Mouse (Mus musculus): Measurements from ENCODE around the gene Zg16.

The Zg16 gene

DNA sequence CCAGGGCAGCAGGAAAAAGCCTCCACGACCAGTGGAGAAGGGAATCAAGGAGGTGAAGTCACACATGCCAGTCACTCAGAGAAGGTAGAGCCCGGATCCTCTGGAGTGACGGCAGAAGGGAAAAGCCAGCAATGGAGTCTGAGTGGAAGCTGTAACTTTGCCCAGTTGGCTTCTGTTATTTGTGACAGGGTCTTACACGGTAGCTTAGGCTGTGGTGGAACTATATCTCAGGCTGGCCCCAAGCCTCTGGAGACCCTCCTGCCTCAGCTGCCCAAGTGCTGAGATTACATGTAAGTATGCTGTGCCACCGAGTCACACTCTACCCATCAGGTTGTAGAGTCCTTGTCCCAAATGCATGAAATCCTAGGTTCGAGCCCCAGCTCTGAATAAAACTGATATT lies 73.7 kb downstream of the Zg16 start:
- ChIA-PET CTCF (interaction anchor here in 2 of 4 experiments (0.6 to 1.1 kb wide), 2 partner anchors 168 to 615 kb away, joined by 4 to 18 read pairs; no protein-coding TSS in a partner anchor), POLR2A (interaction anchor here (0.7 to 13.6 kb wide), 17 partner anchors 7 to 214 kb away, joined by 3 to 280 read pairs (median 6); partner anchors contain the start of genes Maz (in 4 of the 4), Cdiptos (in 1 of the 4), Kif22 (in 1 of the 4) and Prrt2 (in 1 of the 4))

DNA sequence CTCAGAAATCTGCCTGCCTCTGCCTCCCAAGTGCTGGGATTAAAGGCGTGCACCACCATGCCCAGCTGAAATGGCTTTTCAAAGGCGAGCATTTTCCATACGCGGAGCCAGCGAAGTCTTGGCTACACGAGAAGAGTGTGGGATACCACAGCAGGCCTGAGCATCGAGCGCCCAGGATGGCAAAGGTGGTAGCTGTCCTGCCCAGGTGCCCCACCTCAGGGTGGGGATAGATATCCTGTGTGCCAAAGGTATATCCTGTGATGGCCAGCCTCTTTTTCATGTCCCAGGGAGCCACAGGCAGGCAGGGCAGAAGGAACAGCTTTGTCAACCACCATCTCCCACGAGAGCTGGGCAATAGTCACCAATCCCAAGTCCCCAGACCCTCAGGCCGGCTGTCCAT lies 74.3 kb downstream of the Zg16 start:
- CTCF ChIA-PET, result interaction anchor here in 3 of 4 experiments (0.5 to 1.1 kb wide), 3 partner anchors 159 to 615 kb away, joined by 3 to 18 read pairs (median 4); no protein-coding TSS in a partner anchor
- POLR2A ChIA-PET, result interaction anchor here (0.8 to 13.6 kb wide), 16 partner anchors 7 to 213 kb away, joined by 3 to 280 read pairs (median 6); partner anchors contain the start of genes Maz (in 3 of the 4), Cdiptos (in 1 of the 4), Kif22 (in 1 of the 4) and Prrt2 (in 1 of the 4)

DNA sequence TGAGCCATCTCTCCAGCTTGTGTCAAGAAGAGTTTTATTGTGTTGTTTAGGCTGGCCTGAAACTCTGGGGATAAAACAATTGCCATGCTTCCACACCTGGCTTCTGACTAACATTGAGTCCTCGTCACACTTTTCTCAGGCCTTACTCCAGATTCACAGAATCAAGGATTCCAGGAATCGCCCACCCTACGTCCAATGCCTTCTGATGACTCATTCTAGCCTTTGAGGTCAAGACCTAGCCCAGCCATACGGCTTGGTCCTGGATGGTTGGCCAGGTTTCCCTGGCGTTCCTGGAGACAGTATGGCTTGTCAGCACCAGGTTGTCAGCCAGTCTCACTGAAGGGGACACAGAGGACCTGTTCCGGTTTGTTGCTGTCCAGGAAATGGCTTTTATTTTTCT lies 74.8 kb downstream of the Zg16 start:
- CTCF ChIA-PET, result interaction anchor here in 2 of 4 experiments (0.5 to 1.3 kb wide), 3 partner anchors 106 to 169 kb away, joined by 3 to 4 read pairs (median 3); no protein-coding TSS in a partner anchor
- POLR2A ChIA-PET, result interaction anchor here (0.6 to 13.6 kb wide), 14 partner anchors 9 to 1541 kb away, joined by 3 to 280 read pairs (median 6); partner anchors contain the start of genes Maz (in 3 of the 4), Kif22 (in 2 of the 4), Prrt2 (in 2 of the 4) and Cdiptos (in 1 of the 4)

DNA sequence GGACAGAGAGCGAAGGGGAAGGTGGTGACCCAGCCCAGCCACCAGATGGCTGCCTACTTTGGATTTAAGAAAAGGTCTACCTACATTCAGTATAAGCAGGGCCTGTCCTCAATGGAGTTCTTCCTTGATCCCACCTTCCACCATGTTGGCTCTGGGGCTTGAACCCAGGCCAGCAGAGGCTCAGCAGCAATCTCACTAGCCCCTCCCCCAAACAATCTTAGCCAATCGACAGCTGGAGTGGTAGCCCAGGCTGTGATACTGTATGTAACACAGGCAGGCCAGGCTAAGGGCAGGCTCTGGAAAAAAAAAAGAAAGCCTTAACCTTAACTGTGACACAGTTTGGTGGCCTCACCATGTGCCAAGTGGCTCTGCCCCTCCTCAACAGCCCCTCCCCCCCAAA lies 75.4 kb downstream of the Zg16 start:
- ChIA-PET POLR2A (interaction anchor here in 3 of 4 experiments (0.6 to 13.6 kb wide), 13 partner anchors 10 to 1542 kb away, joined by 3 to 280 read pairs (median 4); partner anchors contain the start of genes Kif22 (in 2 of the 3), Maz (in 2 of the 3), Prrt2 (in 2 of the 3) and Gm42742 (in 1 of the 3)), CTCF (interaction anchor here in 1 of 4 experiments (1.3 kb wide), 1 partner anchor 106 kb away, joined by 3 read pairs; no protein-coding TSS in a partner anchor)

DNA sequence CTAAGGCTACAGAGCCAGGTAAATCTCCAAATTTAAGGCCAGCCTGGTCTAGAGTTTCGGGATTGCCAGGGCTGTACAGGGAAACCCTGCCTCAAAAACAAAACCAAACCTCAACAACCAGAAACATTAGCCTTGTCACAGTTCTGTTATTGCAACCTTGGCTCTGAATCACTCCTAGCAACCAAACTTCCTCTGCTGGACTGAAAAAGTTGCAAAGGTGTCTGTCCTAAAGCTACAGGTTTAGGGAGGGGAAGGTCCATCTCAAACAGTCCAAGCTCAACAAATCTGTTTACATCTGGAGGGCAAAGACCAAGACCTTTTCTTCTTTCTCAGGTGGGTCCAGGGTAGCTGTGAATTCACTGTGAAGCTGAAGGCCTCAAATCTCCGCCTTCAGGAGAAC lies 76.1 kb downstream of the Zg16 start:
- CTCF ChIA-PET, result interaction anchor here in 1 of 4 experiments (1.3 kb wide), 1 partner anchor 107 kb away, joined by 3 read pairs; no protein-coding TSS in a partner anchor

DNA sequence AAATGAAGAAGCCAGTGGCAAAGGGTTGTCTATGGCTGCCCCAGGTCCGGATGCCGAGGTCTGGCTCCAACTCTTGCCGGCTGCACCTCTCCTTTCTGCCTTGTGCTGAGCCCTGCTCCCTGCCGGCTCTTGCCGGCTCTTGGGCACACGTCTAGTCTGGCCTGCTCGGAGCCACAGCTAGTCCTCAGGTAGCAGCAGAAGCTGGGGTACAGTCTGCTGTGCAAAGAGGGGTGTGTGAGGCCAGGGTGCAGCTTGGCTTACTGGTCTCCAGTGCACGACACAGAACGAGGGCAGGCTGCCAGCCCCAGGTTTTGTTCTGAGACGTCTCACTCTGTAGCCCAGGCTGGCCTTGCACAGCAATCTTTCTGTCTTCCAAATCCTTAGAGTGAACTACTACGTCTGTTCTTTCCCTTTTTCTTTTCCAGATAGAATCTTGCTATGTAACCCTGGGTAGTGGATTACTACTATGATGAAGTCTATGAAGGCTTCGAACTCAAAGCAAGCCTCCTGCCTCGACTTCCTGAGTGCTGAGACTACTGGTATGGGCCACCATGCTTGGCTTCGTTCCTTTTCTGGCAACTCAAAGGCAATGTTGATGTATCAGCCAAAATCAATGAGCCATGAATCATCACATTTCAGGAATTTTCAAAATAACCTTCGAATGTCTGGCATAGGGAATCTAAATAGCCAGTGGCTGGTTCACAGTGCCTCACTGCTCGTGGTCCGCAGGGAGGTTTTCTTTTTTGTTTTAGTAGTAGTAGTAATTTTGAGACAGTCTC lies 77.6 kb downstream of the Zg16 start:
- ChIA-PET CTCF (interaction anchor here in 2 of 4 experiments (0.7 to 1.3 kb wide), 4 partner anchors 7 to 95 kb away, joined by 3 to 6 read pairs (median 3); partner anchors contain the start of genes Gm42742 (in 1 of the 2), Pagr1b (in 1 of the 2) and Prrt2 (in 1 of the 2)), POLR2A (interaction anchor here in 3 of 4 experiments (0.5 to 13.6 kb wide), 13 partner anchors 8 to 232 kb away, joined by 3 to 280 read pairs (median 4); partner anchors contain the start of genes Maz (in 2 of the 3), Pagr1a (in 2 of the 3), Prrt2 (in 2 of the 3) and Gm42742 (in 1 of the 3))

More for the DNA sequence above, 76.1 kb downstream of the Zg16 start:
- POLR2A ChIA-PET, result interaction anchor here in 3 of 4 experiments (0.6 to 13.6 kb wide), 11 partner anchors 10 to 218 kb away, joined by 3 to 280 read pairs (median 4); partner anchors contain the start of genes Maz (in 2 of the 3), Prrt2 (in 2 of the 3), Gm42742 (in 1 of the 3) and Taok2 (in 1 of the 3)

DNA sequence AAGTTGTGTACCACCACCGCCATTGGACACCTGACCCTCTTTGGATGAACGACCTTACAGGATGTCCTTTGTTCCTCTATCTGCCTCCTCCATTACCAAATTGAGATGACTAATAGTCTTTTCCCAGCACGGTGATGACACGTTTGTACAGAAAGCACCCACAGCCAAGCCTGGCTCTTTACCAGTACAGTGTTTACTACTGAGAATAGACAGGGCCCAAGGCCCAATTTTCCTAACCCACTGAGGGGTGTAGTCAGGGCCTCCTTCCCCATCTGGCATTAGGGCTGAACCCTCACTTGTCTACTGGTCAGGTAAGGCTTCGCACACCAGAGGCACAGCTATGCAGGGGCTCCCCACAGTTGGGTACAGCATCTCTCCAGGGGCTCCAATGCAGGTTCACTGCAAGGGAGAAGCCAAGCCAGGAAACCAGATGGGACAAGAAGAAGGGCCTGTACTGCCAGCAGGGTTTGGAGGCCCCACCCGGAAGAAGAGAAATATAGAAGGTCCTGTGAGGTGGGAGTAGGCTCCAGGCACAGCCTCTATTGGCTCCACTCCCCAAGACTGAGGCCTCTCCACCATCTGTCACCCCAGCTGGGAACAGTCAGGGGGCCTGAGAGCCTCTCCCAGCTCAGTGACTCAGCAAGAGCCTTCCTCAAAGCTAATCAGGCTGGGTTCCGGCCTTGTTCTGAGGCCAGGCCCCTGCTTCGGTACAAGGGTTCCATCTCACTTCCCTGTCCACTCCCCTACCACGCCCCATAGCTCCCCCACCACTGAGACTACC lies 78.7 kb downstream of the Zg16 start:
- CTCF ChIA-PET, result interaction anchor here in 2 of 4 experiments (0.7 to 1.9 kb wide), 6 partner anchors 8 to 96 kb away, joined by 3 to 7 read pairs (median 4); partner anchors contain the start of genes Pagr1a (in 2 of the 2), Gm42742 (in 1 of the 2), Pagr1b (in 1 of the 2) and Prrt2 (in 1 of the 2)
- POLR2A ChIA-PET, result interaction anchor here in 3 of 4 experiments (0.7 to 13.6 kb wide), 16 partner anchors 8 to 209 kb away, joined by 3 to 280 read pairs (median 4); partner anchors contain the start of genes Pagr1a (in 3 of the 3), Maz (in 2 of the 3), Pagr1b (in 2 of the 3) and Hirip3 (in 1 of the 3)

DNA sequence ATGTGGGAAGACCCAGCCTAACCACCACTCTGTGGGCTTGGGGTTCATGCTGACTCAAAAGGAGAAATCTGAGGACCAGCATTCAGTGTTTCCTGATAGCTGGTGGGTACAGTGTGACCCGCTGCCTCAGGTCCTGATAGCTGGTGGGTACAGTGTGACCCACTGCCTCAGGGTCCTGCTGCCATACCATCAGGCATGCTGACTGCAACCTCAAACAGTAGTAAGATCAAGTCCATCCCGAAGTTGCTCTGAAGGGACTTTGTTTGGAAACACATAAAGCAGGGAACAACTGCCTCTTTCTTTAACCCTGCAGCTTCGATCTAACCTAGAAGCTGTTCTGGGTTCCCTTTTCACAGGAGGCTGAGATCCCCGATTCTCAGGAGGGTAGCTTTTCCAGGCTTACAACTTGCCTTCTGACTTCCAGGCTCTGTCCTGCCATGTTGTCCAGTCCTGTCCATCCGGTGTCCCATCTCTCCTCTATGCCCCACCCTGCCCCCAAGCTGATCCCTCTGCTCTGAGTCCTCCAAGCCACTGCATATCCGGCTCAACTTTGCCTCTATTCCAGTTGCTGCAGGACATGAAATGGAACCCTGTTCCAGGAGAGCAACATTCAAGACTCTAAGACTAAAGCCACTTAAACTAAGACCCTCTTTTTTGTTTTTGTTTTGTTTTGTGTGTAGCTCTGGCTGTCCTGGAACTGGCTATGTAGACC lies 79.7 kb downstream of the Zg16 start:
- POLR2A ChIA-PET, result interaction anchor here in 3 of 4 experiments (0.7 to 13.6 kb wide), 12 partner anchors 9 to 175 kb away, joined by 3 to 280 read pairs (median 4); partner anchors contain the start of genes Maz (in 3 of the 3), Pagr1a (in 2 of the 3), Pagr1b (in 2 of the 3) and Prrt2 (in 1 of the 3)
- CTCF ChIA-PET, result interaction anchor here in 2 of 4 experiments (0.6 to 1.9 kb wide), 3 partner anchors 9 to 83 kb away, joined by 3 to 7 read pairs (median 4); partner anchors contain the start of genes Pagr1a (in 2 of the 2) and Pagr1b (in 1 of the 2)

DNA sequence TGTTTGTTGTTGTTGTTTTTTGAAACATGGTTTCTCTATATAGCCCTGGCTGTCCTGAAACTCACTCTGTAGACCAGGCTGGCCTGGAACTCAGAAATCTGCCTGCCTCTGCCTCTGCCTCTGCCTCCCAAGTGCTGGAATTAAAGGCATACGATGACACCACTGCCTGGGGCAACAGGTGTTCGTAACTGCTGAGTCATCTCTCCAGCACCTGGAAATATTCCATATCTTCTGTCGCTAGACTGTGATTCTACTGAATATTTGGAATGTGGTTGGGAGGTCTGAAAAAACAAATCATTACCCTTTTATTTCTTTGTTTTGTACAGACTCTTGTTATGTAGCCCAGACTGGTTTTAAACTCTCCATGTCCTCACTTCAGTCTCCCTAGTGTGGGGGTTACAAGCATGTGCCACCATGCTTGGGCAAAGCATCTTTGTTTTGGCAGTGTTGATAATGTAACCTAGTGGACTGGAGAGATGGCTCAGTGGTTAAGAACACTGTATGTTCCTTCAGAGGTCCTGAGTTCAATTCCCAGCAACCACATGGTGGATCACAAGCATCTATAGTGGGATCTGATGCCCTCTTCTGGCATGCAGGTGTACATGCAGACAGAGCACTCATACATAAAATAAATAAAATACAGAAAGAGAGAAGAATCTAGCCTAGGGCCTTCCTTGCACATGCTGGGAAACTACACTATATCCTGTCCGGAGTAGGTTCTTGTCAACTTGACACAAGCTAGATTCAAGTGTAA lies 82.8 kb downstream of the Zg16 start:
- ChIA-PET CTCF (interaction anchor here in 2 of 4 experiments (0.9 to 1.9 kb wide), 2 partner anchors 13 to 176 kb away, joined by 4 to 7 read pairs; partner anchors contain the start of genes Pagr1a (in 1 of the 2) and Pagr1b (in 1 of the 2)), POLR2A (interaction anchor here in 3 of 4 experiments (0.6 to 1.7 kb wide), 7 partner anchors 11 to 27 kb away, joined by 3 to 7 read pairs (median 3); partner anchors contain the start of genes Maz (in 3 of the 3) and Pagr1a (in 1 of the 3))

DNA sequence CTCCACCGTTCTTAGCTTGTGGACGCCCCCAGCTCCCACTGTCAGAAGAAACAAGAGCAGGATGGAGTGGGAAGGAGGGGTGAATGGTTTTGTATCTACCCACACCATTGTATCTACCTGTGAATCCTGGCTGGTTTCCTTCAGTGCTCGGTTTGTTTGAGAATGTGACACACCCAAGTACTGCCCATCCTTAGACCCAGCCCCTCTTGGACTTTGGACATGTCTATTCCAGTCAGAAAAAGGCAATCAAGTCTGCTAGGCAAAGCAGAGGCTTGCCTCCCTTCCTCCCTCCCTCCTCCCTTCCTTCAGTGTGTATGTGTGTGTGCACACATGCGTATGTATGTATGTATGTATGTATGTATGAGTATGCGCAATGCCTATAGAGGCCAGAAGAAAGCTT lies 83.5 kb downstream of the Zg16 start:
- CTCF ChIA-PET, result interaction anchor here in 1 of 4 experiments (1.9 kb wide), 1 partner anchor 13 kb away, joined by 7 read pairs; the partner anchor contains the start of genes Pagr1a and Pagr1b
- POLR2A ChIA-PET, result interaction anchor here in 3 of 4 experiments (0.6 to 1.7 kb wide), 11 partner anchors 9 to 64 kb away, joined by 3 to 7 read pairs (median 3); partner anchors contain the start of genes Maz (in 3 of the 3), Pagr1a (in 2 of the 3) and Mvp (in 1 of the 3)
